In genomic region chr2:119587383-119587782, GRCm38 (mm10) we compare ENCODE assay signal across 10 mouse cellular contexts. TPM values are rescaled to one million over a fixed set of nuclear protein-coding genes. Genes with fewer than 3 reads are reported as not detected.
DNase-seq lines count a peak whose midpoint lies in the region; ATAC-seq and TF ChIP-seq lines count a peak whose summit lies in the region.
"Had no signal": no experiment of that assay in that cellular context is flagged by ENCODE, and none has a peak within 500 bp of the region (broad histone marks: within the 10 kb centered on the region; RNA-seq: fewer than 3 reads in every experiment).

No protein-coding gene starts in this region.

- peak; percentile 73 for TF ChIP-seq CTCF in midbrain, postnatal 0 days (IDR thresholded peaks at IDR 0.05)

- H3K27me3 ChIP-seq in hindbrain, embryonic 11.5 days (ENCODE audit: control insufficient read depth, insufficient read depth, low read length): no peaks in the 10 kb centered on the region
- H3K27me3 ChIP-seq in hindbrain, embryonic 12.5 days: no peaks in the 10 kb centered on the region
- H3K27me3 ChIP-seq in midbrain, postnatal 0 days (ENCODE audit: insufficient read depth, low read length): no peaks in the 10 kb centered on the region
- H3K27me3 ChIP-seq: embryonic facial prominence, embryonic 12.5 days had no signal

- no peak overlapping the region for H3K27ac ChIP-seq in hindbrain, embryonic 11.5 days (ENCODE audit: low read depth, low read length)
- no peak overlapping the region for H3K27ac ChIP-seq in hindbrain, embryonic 12.5 days
- no peak overlapping the region for H3K27ac ChIP-seq in midbrain, postnatal 0 days (ENCODE audit: low read depth, low read length)
- H3K27ac ChIP-seq: embryonic facial prominence, embryonic 12.5 days; macrophage had no signal

- H3K9ac ChIP-seq in hindbrain, embryonic 11.5 days (ENCODE audit: low read depth, low read length): no peak overlapping the region
- no peak overlapping the region for H3K9ac ChIP-seq in hindbrain, embryonic 12.5 days
- no peak overlapping the region for H3K9ac ChIP-seq in midbrain, postnatal 0 days (replicated peaks; ENCODE audit: low read length, poor library complexity, severe bottlenecking)
- H3K9ac ChIP-seq: embryonic facial prominence, embryonic 12.5 days had no signal

- H3K4me3 ChIP-seq in hindbrain, embryonic 11.5 days (ENCODE audit: low read depth, low read length): no peak overlapping the region
- no peak overlapping the region for H3K4me3 ChIP-seq in hindbrain, embryonic 12.5 days
- no peak overlapping the region for H3K4me3 ChIP-seq in midbrain, postnatal 0 days (ENCODE audit: low read depth, low read length)
- H3K4me3 ChIP-seq: embryonic facial prominence, embryonic 12.5 days had no signal

- 12% methylated on average over 4 of the region's 4 CpGs for WGBS in hindbrain, embryonic 11.5 days
- WGBS in hindbrain, embryonic 12.5 days: 19% methylated on average over 4 of the region's 4 CpGs
- 16% methylated on average over 4 of the region's 4 CpGs for WGBS in large intestine, adult 2 months
- 12% methylated on average over 4 of the region's 4 CpGs for WGBS in midbrain, postnatal 0 days

- no peaks in the 10 kb centered on the region for H3K4me1 ChIP-seq in hindbrain, embryonic 11.5 days (replicated peaks; ENCODE audit: control insufficient read depth, insufficient read depth, low read length)
- H3K4me1 ChIP-seq in hindbrain, embryonic 12.5 days: no peaks in the 10 kb centered on the region
- no peaks in the 10 kb centered on the region for H3K4me1 ChIP-seq in midbrain, postnatal 0 days (ENCODE audit: insufficient read depth, low read length)
- H3K4me1 ChIP-seq: embryonic facial prominence, embryonic 12.5 days had no signal

- peak; percentile 78 for DNase-seq in hindbrain, embryonic 11.5 days (ENCODE audit: low spot score)
- peak; percentile 60 to 76 for DNase-seq in CD8-positive naive resting alpha-beta T cell, adult 2 months (ENCODE audit: low read depth in 2 of 2, low spot score in 2 of 2)
- peak; percentile 71 to 77 for DNase-seq in adrenal gland, postnatal 36 days
- peak; percentile 47 for DNase-seq in forelimb bud, embryonic 11.5 days (ENCODE audit: low read depth, low spot score)
- DNase-seq in large intestine, adult 2 months (ENCODE audit: low read depth, low spot score): peak; percentile 39
- peak; percentile 54 for DNase-seq in midbrain, postnatal 0 days (ENCODE audit: low spot score)
- DNase-seq in thymus, postnatal 0 days (ENCODE audit: low spot score): peak; percentile 76

- no peak for ATAC-seq in hindbrain, embryonic 11.5 days (ENCODE audit: low FRiP score)
- ATAC-seq in hindbrain, embryonic 12.5 days (ENCODE audit: low FRiP score): no peak
- no peak for ATAC-seq in midbrain, postnatal 0 days (ENCODE audit: low FRiP score)

- H3K4me2 ChIP-seq in hindbrain, embryonic 11.5 days (replicated peaks; ENCODE audit: low read depth, low read length): no peak overlapping the region
- H3K4me2 ChIP-seq in hindbrain, embryonic 12.5 days (replicated peaks): no peak overlapping the region
- H3K4me2 ChIP-seq in midbrain, postnatal 0 days (ENCODE audit: low read depth, low read length, poor library complexity, severe bottlenecking): no peak overlapping the region
- H3K4me2 ChIP-seq: embryonic facial prominence, embryonic 12.5 days had no signal

- no peaks in the 10 kb centered on the region for H3K9me3 ChIP-seq in hindbrain, embryonic 11.5 days (ENCODE audit: control insufficient read depth, low read length)
- H3K9me3 ChIP-seq in hindbrain, embryonic 12.5 days (replicated peaks): no peaks in the 10 kb centered on the region
- H3K9me3 ChIP-seq in midbrain, postnatal 0 days (ENCODE audit: low read length): no peaks in the 10 kb centered on the region
- H3K9me3 ChIP-seq: embryonic facial prominence, embryonic 12.5 days had no signal

- no peaks in the 10 kb centered on the region for H3K36me3 ChIP-seq in hindbrain, embryonic 11.5 days (ENCODE audit: control insufficient read depth, insufficient read depth, low read length)
- 0 out of 2 replicates have a peak, but pooled peaks cover 4% of the 10 kb centered on the region for H3K36me3 ChIP-seq in hindbrain, embryonic 12.5 days
- H3K36me3 ChIP-seq in midbrain, postnatal 0 days (ENCODE audit: insufficient read depth, low read length): 0 out of 2 replicates have a peak, but pooled peaks cover 6% of the 10 kb centered on the region

RNA-seq across cellular contexts. Expression of gene Nusap1, which starts 30.7 kb away (rescaled TPM):
- polyA plus RNA-seq in hindbrain, embryonic 11.5 days (2014; fragmentation: Nextera tagmentation; extraction: Ambion mirVana): 87.1 and 89.1 TPM in 2 replicates
- polyA plus RNA-seq in hindbrain, embryonic 12.5 days (2016; fragmentation: Nextera tagmentation; extraction: Ambion mirVana): 56.4 and 57.6 TPM in 2 replicates
- total RNA-seq in adrenal gland, postnatal 36 days (2021): 1 to 10 TPM; 3.5 to 4.0 TPM
- 3.6 and 4.2 TPM in 2 replicates for polyA plus RNA-seq in large intestine, adult 2 months (2012; rRNA removed)
- 3.9 and 6.3 TPM in 2 replicates for total RNA-seq in midbrain, postnatal 0 days (2014; rRNA removed)
- polyA plus RNA-seq in midbrain, postnatal 0 days (2015; fragmentation: Nextera tagmentation; extraction: Ambion mirVana): 4.2 and 4.8 TPM in 2 replicates
- polyA plus RNA-seq in thymus, postnatal 0 days (2015; fragmentation: Nextera tagmentation; extraction: Ambion mirVana): 121 and 134 TPM in 2 replicates

RNA-seq across cellular contexts. Expression of gene Oip5, which starts 30.9 kb away (rescaled TPM):
- polyA plus RNA-seq in hindbrain, embryonic 11.5 days (2014; fragmentation: Nextera tagmentation; extraction: Ambion mirVana): 30.7 and 33.2 TPM in 2 replicates
- 17.7 and 22.6 TPM in 2 replicates for polyA plus RNA-seq in hindbrain, embryonic 12.5 days (2016; fragmentation: Nextera tagmentation; extraction: Ambion mirVana)
- total RNA-seq in adrenal gland, postnatal 36 days (2021): 1 to 10 TPM; 2.0 to 2.6 TPM
- polyA plus RNA-seq in large intestine, adult 2 months (2012; rRNA removed): 5.0 and 7.2 TPM in 2 replicates
- total RNA-seq in midbrain, postnatal 0 days (2014; rRNA removed): 3.1 and 5.2 TPM in 2 replicates
- polyA plus RNA-seq in midbrain, postnatal 0 days (2015; fragmentation: Nextera tagmentation; extraction: Ambion mirVana): 2.9 and 3.0 TPM in 2 replicates
- polyA plus RNA-seq in thymus, postnatal 0 days (2015; fragmentation: Nextera tagmentation; extraction: Ambion mirVana): 28.9 and 33.1 TPM in 2 replicates

RNA-seq across cellular contexts. Expression of gene Chp1, which starts 39.9 kb away (rescaled TPM):
- 62.3 and 69.6 TPM in 2 replicates for polyA plus RNA-seq in hindbrain, embryonic 11.5 days (2014; fragmentation: Nextera tagmentation; extraction: Ambion mirVana)
- 61.3 and 65.4 TPM in 2 replicates for polyA plus RNA-seq in hindbrain, embryonic 12.5 days (2016; fragmentation: Nextera tagmentation; extraction: Ambion mirVana)
- total RNA-seq in adrenal gland, postnatal 36 days (2021): 100 to 1,000 TPM; 292 to 392 TPM
- polyA plus RNA-seq in large intestine, adult 2 months (2012; rRNA removed): 142 and 154 TPM in 2 replicates
- total RNA-seq in midbrain, postnatal 0 days (2014; rRNA removed): 54.7 and 69.4 TPM in 2 replicates
- polyA plus RNA-seq in midbrain, postnatal 0 days (2015; fragmentation: Nextera tagmentation; extraction: Ambion mirVana): 51.0 and 51.5 TPM in 2 replicates
- polyA plus RNA-seq in thymus, postnatal 0 days (2015; fragmentation: Nextera tagmentation; extraction: Ambion mirVana): 71.1 and 72.1 TPM in 2 replicates

RNA-seq across cellular contexts. Expression of gene Exd1, which starts 40.0 kb away (rescaled TPM):
- 0.40 and 0.49 TPM in 2 replicates for polyA plus RNA-seq in hindbrain, embryonic 11.5 days (2014; fragmentation: Nextera tagmentation; extraction: Ambion mirVana)
- 0.54 and 0.76 TPM in 2 replicates for polyA plus RNA-seq in hindbrain, embryonic 12.5 days (2016; fragmentation: Nextera tagmentation; extraction: Ambion mirVana)
- total RNA-seq in adrenal gland, postnatal 36 days (2021): 1 to 10 TPM; 1.6 to 2.0 TPM
- 0.12 and 0.16 TPM in 2 replicates for polyA plus RNA-seq in large intestine, adult 2 months (2012; rRNA removed)
- 0.93 and 2.3 TPM in 2 replicates for total RNA-seq in midbrain, postnatal 0 days (2014; rRNA removed)
- 0.84 and 0.91 TPM in 2 replicates for polyA plus RNA-seq in midbrain, postnatal 0 days (2015; fragmentation: Nextera tagmentation; extraction: Ambion mirVana)
- polyA plus RNA-seq in thymus, postnatal 0 days (2015; fragmentation: Nextera tagmentation; extraction: Ambion mirVana): 0.06 and 0.09 TPM in 2 replicates
